Mouse (Mus musculus) kidney, postnatal 10 days (tissue): ENCODE results near the gene Aldh4a1.
A peak's percentile ranks its signal among the peaks of the same experiment; 100 is the strongest.

ENCODE experiments used
- DNase-seq: peaks from one replicate; pipeline ENCODE4 v3.0.0; 2021; ENCODE audit warnings: mixed read lengths

The Aldh4a1 gene

GRCm38 (mm10) chr4:139684639-139685017 lies 62.0 kb downstream of the Aldh4a1 start:
- peak; percentile 73 for DNase-seq

DNA sequence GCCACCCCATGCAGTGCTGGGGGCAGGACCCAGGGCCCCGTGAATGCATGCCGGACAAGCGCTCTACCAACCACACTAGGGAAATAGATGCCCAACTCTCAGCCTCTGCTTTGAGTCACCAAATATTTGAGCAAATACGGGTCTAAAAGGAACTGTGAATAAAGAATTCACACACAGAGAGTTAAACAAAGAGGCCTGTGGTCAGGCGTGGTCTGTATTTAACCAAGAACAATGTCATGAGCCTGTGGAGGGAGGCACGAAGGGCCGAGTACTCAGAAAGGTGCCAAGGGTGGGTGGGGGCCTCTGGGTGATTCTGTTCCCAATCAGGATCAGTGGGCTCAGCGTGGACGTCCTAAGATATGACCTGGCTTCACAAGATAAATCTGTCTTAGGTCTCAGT lies 65.4 kb downstream of the Aldh4a1 start:
- DNase-seq: no peak

GRCm38 (mm10) chr4:139689627-139690269 lies 67.1 kb downstream of the Aldh4a1 start:
- no peak for DNase-seq

DNA sequence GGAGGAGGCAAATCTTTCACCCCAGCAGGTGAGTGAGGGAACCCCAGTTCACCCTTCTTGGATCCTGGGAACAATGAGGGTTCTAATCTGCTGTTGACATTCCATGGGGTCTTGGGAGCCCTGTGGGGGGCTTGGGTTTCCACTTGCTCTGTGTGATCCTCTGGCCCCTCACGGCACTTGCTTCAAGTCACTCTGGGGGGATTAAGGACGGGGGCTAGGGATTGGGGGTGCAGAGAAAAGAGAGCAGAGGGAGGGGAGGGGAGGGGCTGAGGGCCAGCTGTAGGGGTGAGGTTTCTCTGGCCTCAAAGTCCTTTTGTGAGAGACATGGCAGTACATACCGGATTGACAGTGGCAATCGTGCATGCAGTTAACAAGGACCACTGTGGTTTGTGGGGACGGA lies 70.6 kb downstream of the Aldh4a1 start:
- no peak for DNase-seq

- DNase-seq: no peak
These were observed 75.1 kb downstream of the Aldh4a1 start for GRCm38 (mm10) chr4:139697755-139698154.

DNA sequence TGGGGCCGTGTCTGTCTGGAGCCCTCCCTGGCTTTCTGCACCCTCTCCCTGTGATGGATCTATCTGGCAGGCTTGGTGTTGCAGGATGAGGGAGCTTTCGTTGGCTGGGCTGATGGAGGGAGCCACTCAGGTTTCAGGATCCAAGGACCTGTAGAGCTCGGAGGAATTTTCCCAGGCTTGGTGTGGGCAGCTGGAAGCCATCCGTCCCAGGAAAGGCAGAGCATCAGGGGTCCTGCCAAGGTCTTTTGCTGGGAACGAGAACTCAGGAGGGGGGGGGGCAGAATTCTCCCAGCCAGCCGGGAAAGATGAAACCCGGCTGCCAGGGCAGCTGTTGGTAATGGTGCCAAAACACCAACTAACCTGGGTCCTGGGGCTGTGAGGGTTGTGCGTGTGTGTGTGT lies 75.9 kb downstream of the Aldh4a1 start:
- no peak for DNase-seq
